Mouse (Mus musculus) heart, adult 2 months (tissue): ENCODE measurements around the gene Slc22a6.

Experiments used
- CTCF ChIP-seq: fragments of 200-600 bp; IDR thresholded peaks from 2 replicates; pipeline ENCODE4 v1.8.1; 2022; ENCODE audit warnings: antibody characterized with exemption, mild to moderate bottlenecking, moderate library complexity
- EP300 ChIP-seq: fragments of 200-500 bp; IDR thresholded peaks from 2 replicates; pipeline ENCODE4 v1.6.1; 2011; ENCODE audit warnings: low read depth, low read length, control low read depth; ENCODE audit not compliant: insufficient read depth
- POLR2A ChIP-seq: fragments of 200-500 bp; IDR thresholded peaks from 2 replicates; pipeline ENCODE4 v1.6.1; 2011; ENCODE audit warnings: mild to moderate bottlenecking, low read depth, low read length, control low read depth; ENCODE audit not compliant: insufficient read depth

DNA sequence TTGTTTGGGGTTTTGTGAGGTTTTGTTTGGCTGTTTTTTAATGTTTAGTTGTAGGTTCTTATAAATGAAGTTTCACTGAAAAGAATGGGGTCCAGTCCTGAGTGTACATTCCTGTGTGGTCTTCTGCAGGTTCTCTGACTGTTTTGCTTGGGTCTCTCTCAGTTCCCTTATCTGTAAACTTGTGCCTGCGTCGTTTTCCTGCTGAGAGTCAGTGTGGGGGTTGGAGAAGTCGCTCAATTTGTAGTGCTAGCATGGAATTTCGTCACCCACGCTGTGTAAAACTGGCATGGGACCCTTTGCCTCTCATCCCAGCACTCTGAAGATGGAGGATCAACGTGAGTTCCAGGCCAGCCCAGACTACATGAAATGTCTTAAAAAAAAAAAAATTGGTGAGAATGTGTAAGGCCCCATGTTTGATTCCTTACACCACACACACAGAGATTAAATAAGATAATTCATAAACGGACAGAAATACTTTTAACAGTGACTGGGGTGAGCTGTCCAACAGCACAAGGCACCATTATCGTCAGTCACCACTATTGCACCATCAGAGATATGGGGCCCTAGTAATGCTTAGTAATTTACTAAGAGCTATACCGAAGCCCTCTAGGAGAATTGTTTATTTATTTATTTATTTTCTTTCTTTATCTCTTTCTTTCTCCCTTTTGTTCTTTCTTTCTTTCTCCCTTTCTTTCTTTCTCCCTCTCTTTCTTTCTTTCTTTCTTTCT is 55.7 kb downstream of the Slc22a6 start:
- TF ChIP-seq CTCF: no peak
- TF ChIP-seq POLR2A: no peak
- no peak for TF ChIP-seq EP300
